Mouse (Mus musculus) hindbrain, postnatal 0 days (tissue): ENCODE measurements around the gene Ankrd31. TPM values are rescaled to one million over a fixed set of nuclear protein-coding genes. Genes with fewer than 3 reads are reported as not detected.
A peak's percentile ranks its signal among the peaks of the same experiment; 100 is the strongest.

Source experiments
- ATAC-seq: fragments of 200-750 bp; cut with Nextera tagmentation; 2 replicates; pipeline ENCODE4 v1.8.0; 2017; ENCODE audit warnings: mild to moderate bottlenecking, moderate TSS enrichment, moderate library complexity
- DNase-seq: peaks from one replicate; pipeline ENCODE4 v3.0.0-alpha.2; 2015; ENCODE audit warnings: low spot score
- H3K27ac ChIP-seq: fragments of 300-500 bp; sonication (generic); 2 replicates; pipeline ENCODE4 v1.5.1; 2014; ENCODE audit warnings: mild to moderate bottlenecking
- H3K27me3 ChIP-seq: fragments of 300-500 bp; sonication (generic); 2 replicates; pipeline ENCODE4 v1.6.1; 2014; ENCODE audit warnings: low read length, mixed read lengths; ENCODE audit not compliant: insufficient read depth
- H3K36me3 ChIP-seq: fragments of 300-500 bp; sonication (generic); 2 replicates; pipeline ENCODE4 v1.6.1; 2014; ENCODE audit warnings: low read length, mixed read lengths; ENCODE audit not compliant: insufficient read depth
- H3K4me1 ChIP-seq: fragments of 300-500 bp; sonication (generic); 2 replicates; pipeline ENCODE4 v1.6.1; 2014; ENCODE audit warnings: antibody characterized with exemption, low read length, mixed read lengths; ENCODE audit not compliant: insufficient read depth
- H3K4me2 ChIP-seq: fragments of 300-500 bp; sonication (generic); 2 replicates; pipeline ENCODE4 v1.6.1; 2014; ENCODE audit warnings: low read depth, mild to moderate bottlenecking, low read length, moderate library complexity, mixed read lengths
- H3K4me3 ChIP-seq: fragments of 300-500 bp; sonication (generic); 2 replicates; pipeline ENCODE4 v1.5.1; 2014; ENCODE audit warnings: low read length
- H3K9ac ChIP-seq: fragments of 300-500 bp; sonication (generic); replicated peaks from 2 replicates; pipeline ENCODE4 v1.6.1; 2014; ENCODE audit warnings: mild to moderate bottlenecking, low read length, moderate library complexity, mixed read lengths
- H3K9me3 ChIP-seq: fragments of 300-500 bp; sonication (generic); 2 replicates; pipeline ENCODE4 v1.6.1; 2016; ENCODE audit warnings: low read length, mixed read lengths
- CTCF ChIP-seq: IDR thresholded peaks from 2 replicates; pipeline ENCODE4 v1.5.1; 2016; ENCODE audit warnings: antibody characterized with exemption, control low read depth, low read depth
- WGBS: fragments of 180-500 bp; shearing (Covaris S2); extraction: QIAGEN DNeasy Blood & Tissue Kit; methylation state at CpG from one replicate; pipeline ENCODE4 v1.1.7; 2014; 5-methylcytosine and 5-hydroxymethylcytosine counted together
- polyA plus RNA-seq: library from polyadenylated mRNA; unstranded; fragments of >200 nt; fragmentation: Nextera tagmentation; extraction: Ambion mirVana; gene quantifications from 2 replicates; pipeline ENCODE4 v1.2.1, GENCODE M21; 2015
- total RNA-seq: library from RNA; depleted of rRNA; stranded (reverse); fragments of >200 nt; gene quantifications from 2 replicates; pipeline ENCODE4 v1.2.3, GENCODE M21; 2014

Ankrd31 gene
- total and polyA plus RNA-seq, 2 experiments from 2014 or later, result 0.05 TPM; not detected in 1

GRCm38 (mm10) chr13:96728289-96728688, 19.8 kb upstream of the Ankrd31 start:
- no peaks in the 10 kb centered on the region for H3K4me1 ChIP-seq
- no peak for ATAC-seq
- no peaks in the 10 kb centered on the region for H3K36me3 ChIP-seq
- H3K27ac ChIP-seq, result no peak overlapping the region
- H3K27me3 ChIP-seq, result no peaks in the 10 kb centered on the region
- no peak overlapping the region for H3K4me3 ChIP-seq
- H3K4me2 ChIP-seq, result no peak overlapping the region
- DNase-seq, result no peak
- H3K9ac ChIP-seq, result no peak overlapping the region
- H3K9me3 ChIP-seq, result no peaks in the 10 kb centered on the region
- 91% methylated on average over 7 of the region's 7 CpGs for WGBS
- TF ChIP-seq CTCF, result no peak

GRCm38 (mm10) chr13:96729146-96729545, 18.9 kb upstream of the Ankrd31 start:
- ATAC-seq (no peak), DNase-seq (no peak)
- Histone ChIP-seq H3K9ac (no peak overlapping the region), H3K27ac (no peak overlapping the region), H3K4me3 (no peak overlapping the region), H3K27me3 (no peaks in the 10 kb centered on the region), H3K9me3 (no peaks in the 10 kb centered on the region), H3K36me3 (no peaks in the 10 kb centered on the region), H3K4me2 (no peak overlapping the region), H3K4me1 (no peaks in the 10 kb centered on the region)
- TF ChIP-seq CTCF, result no peak
- WGBS, result 95% methylated on average over 5 of the region's 5 CpGs

- H3K4me1 ChIP-seq, result no peaks in the 10 kb centered on the region
- H3K9me3 ChIP-seq, result no peaks in the 10 kb centered on the region
- 91% methylated on average over 1 of the region's 1 CpGs for WGBS
- no peak for DNase-seq
- H3K27ac ChIP-seq, result no peak overlapping the region
- no peak for ATAC-seq
- no peaks in the 10 kb centered on the region for H3K27me3 ChIP-seq
- H3K9ac ChIP-seq, result no peak overlapping the region
- H3K4me2 ChIP-seq, result no peak overlapping the region
- no peaks in the 10 kb centered on the region for H3K36me3 ChIP-seq
- TF ChIP-seq CTCF, result no peak
- no peak overlapping the region for H3K4me3 ChIP-seq
Measured at GRCm38 (mm10) chr13:96730116-96730515, 18.0 kb upstream of the Ankrd31 start.

- Histone ChIP-seq H3K4me1 (no peaks in the 10 kb centered on the region), H3K36me3 (no peaks in the 10 kb centered on the region), H3K9ac (no peak overlapping the region), H3K27ac (no peak overlapping the region), H3K27me3 (no peaks in the 10 kb centered on the region), H3K9me3 (no peaks in the 10 kb centered on the region), H3K4me2 (no peak overlapping the region), H3K4me3 (no peak overlapping the region)
- WGBS, result 49% methylated on average over 1 of the region's 1 CpGs
- peak; percentile 73 for TF ChIP-seq CTCF
- DNase-seq (peak; percentile 53), ATAC-seq (no peak)
Measured at GRCm38 (mm10) chr13:96735175-96735574, 12.9 kb upstream of the Ankrd31 start.

GRCm38 (mm10) chr13:96740159-96740558, 7.9 kb upstream of the Ankrd31 start:
- 89% methylated on average over 2 of the region's 2 CpGs for WGBS

GRCm38 (mm10) chr13:96742871-96743270, 5.2 kb upstream of the Ankrd31 start:
- Histone ChIP-seq H3K9me3 (no peaks in the 10 kb centered on the region), H3K4me2 (no peak overlapping the region), H3K9ac (no peak overlapping the region), H3K4me1 (no peaks in the 10 kb centered on the region), H3K27me3 (no peaks in the 10 kb centered on the region), H3K4me3 (no peak overlapping the region), H3K36me3 (no peaks in the 10 kb centered on the region), H3K27ac (no peak overlapping the region)
- WGBS, result 88% methylated on average over 2 of the region's 2 CpGs
- no peak for DNase-seq
- no peak for TF ChIP-seq CTCF
- ATAC-seq, result no peak

More at GRCm38 (mm10) chr13:96740159-96740558, 7.9 kb upstream of the Ankrd31 start:
- Histone ChIP-seq H3K9me3 (no peaks in the 10 kb centered on the region), H3K4me3 (no peak overlapping the region), H3K27me3 (no peaks in the 10 kb centered on the region), H3K9ac (no peak overlapping the region), H3K27ac (no peak overlapping the region), H3K4me2 (no peak overlapping the region), H3K36me3 (no peaks in the 10 kb centered on the region), H3K4me1 (no peaks in the 10 kb centered on the region)
- no peak for ATAC-seq
- no peak for DNase-seq
- TF ChIP-seq CTCF, result no peak

GRCm38 (mm10) chr13:96746055-96746454, 2.0 kb upstream of the Ankrd31 start:
- peak; percentile 70 for DNase-seq
- WGBS, result 21% methylated on average over 6 of the region's 6 CpGs

More at GRCm38 (mm10) chr13:96746055-96746454, 2.0 kb upstream of the Ankrd31 start:
- ATAC-seq, result no peak
- H3K9ac ChIP-seq, result no peak overlapping the region
- H3K36me3 ChIP-seq, result no peaks in the 10 kb centered on the region
- 0 out of 2 replicates have a peak, but pooled peaks cover 2% of the 10 kb centered on the region for H3K9me3 ChIP-seq
- no peak overlapping the region for H3K27ac ChIP-seq
- no peak overlapping the region for H3K4me3 ChIP-seq
- H3K4me1 ChIP-seq, result no peaks in the 10 kb centered on the region
- TF ChIP-seq CTCF, result no peak
- H3K27me3 ChIP-seq, result no peaks in the 10 kb centered on the region
- no peak overlapping the region for H3K4me2 ChIP-seq
